Mouse (Mus musculus) layer of hippocampus, postnatal 10 days (tissue): ENCODE data around the gene Ddx52. TPM values are rescaled to one million over a fixed set of nuclear protein-coding genes. Genes with fewer than 3 reads are reported as not detected.

ENCODE experiments used
- DNase-seq, 2 experiments: peaks; one replicate each; pipeline ENCODE4 v3.0.0; 2021; ENCODE audit warnings: low spot score in 2 of 2
- total RNA-seq, 2 experiments: library from RNA; stranded (reverse); gene quantifications; 2 replicates each; pipeline ENCODE4 v1.2.3; 2021

Gene Ddx52
- total RNA-seq, 2 experiments from 2014 or later, result 12.1 to 12.7 TPM

DNA sequence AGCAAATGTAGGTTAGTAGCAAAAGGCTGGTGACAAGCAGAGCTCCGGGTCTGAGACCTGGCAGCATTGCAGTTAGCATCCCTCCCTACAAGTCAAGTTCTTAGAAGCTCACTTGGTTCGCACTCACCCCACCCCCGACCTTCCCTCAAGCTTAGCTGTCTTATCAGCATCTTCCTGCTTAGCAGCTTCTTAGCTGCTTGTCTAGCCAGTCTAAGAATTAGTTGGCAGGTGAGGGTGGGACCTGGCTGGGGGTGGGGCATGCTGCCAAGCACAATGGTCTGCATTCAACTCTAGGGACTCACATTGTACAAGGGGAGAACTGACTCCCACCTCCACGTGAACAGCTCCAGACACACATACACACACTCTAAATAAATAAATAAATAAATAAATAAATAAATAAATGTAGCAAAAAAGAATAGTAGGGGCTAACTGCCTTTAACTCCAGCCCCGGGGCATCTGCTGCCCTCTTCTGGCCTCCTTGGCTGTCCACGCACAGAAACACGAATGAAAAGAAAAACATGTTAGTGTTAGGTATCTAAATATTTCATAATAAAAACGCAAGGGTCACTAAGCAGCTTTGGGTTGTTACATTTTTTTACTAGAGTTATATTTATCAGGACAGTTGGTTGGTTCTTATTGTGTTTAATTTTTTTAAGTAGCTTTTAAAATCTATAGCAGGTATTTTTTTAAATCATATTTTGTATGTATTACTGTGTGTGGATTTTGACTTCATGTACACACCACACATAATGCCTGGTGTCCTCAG, 25.8 kb downstream of the Ddx52 start:
- no peak for DNase-seq

DNA sequence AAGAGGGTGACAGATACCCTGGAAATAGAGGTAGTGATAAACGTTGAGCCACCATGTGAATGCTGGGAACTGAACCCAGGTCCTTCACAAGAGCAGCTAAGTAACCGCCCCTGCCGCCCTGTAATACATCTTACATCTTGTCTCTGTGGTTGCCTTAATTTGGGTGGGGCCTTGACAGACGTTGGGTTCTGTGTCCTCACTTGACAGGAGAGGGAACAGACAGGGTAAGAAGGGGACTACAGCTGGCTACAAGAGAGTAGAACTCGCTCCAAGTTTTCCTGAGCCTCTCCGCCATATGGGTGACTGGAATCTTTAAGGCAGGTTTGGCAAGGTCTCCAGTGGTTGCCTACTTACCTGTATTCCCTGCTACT, 26.3 kb downstream of the Ddx52 start:
- DNase-seq, result no peak

DNA sequence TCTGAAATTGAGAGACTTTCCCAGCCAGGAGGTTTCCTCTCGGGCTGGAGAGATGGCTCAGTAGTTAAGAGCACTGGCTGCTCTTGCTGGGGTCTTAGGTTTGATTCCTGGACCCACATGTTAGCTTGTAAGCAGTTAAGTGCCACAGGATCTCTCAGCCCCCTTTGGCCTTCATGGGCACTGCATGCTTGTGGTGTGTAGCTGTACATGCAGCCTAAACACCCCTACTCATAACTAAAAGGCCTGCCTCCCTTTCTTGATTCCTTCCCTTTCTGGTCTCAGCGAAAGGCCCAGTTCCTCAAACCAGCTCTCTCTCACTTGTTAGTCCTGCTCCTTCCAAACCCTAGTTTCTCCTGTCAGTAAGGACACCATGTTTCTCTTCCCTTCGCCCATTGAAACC, 27.2 kb downstream of the Ddx52 start:
- no peak for DNase-seq

DNA sequence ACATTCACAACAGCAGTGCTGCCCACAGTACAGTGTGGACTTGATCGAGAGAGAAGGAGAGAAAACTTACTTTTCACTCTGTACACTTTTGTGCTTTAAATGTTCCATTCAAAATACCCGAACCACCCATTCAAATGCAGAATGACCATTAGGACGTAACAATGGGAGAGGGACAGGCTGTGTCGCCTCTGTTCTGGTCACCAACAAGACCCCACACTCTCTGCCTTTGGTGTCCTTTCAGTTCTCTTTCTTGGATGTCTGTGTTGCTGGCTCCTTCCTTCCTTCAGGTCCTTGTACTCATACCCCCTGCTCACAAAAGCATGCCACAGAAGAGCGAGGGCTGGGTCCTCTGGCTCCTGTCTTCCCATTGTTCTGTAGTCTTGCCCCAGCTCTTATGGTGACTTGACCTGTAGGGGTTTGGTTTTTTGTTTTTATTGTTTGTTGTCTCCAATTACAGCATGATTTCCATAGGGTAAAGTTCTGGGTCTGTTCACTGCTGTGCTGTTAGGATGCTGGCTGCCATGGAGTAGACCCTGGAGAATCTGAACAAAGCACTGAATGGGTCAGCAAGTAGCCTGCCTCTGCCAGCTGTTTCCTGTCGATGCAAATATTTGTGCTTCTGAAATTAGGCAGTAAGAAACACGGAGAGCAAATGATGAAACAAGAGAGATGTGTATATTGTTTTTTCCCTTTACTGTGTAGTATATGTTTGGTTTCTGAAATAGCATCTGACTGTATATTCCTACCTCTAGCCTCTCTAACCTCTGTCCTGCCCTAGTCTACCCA, 32.9 kb downstream of the Ddx52 start:
- DNase-seq, result no peak

DNA sequence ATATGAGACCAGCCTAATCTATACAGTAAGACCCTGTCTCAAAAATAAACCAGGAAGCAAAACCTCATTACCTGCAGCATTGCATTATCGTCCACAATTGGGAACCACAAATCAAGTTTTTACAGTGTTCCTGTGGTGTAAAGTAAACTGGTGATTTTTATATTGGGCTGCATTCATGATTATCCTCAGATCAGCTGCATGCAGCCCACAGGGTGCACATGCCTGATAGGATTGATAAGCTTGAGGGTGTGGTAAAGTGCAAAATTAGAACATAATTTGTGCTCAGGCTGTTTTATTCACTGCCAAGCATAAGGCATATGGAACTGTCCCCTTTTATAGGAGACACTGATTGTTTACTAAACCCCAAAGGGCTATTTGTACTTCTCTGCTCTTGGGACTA, 33.6 kb downstream of the Ddx52 start:
- no peak for DNase-seq

DNA sequence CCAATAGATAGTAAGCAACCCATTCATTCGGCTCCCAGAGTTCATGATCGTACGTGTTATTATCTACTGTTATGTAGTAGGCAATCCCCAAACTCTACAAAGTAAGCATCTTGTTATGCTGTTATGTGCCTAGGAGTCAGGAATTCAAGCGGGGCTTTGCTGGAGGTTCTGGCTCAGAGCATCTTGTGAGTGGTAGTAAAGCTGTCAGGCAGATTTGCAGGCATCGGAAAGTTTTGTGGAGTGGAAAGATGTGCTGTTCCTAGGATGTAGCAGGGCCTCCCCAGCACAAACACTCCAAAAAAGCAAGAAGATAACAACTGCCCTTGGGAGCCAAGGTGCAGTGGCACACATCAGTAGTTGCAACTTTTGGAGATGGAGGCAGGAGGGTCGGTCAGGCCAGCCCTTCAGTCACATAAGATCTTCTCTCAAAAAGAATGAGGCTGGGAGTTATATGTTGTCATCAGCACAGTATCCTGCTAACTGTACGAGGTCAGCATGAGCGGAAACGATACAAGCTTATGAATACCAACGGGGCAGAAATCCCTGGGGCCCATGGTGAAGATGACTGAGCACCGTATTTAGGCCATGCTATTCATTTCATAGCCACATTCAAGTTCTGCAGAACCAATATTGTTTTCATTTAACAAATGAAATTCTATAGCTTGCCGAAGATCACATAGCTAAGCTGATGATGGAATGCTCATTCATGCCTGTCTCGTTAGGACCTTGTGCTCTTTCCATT, 34.5 kb downstream of the Ddx52 start:
- no peak for DNase-seq

DNA sequence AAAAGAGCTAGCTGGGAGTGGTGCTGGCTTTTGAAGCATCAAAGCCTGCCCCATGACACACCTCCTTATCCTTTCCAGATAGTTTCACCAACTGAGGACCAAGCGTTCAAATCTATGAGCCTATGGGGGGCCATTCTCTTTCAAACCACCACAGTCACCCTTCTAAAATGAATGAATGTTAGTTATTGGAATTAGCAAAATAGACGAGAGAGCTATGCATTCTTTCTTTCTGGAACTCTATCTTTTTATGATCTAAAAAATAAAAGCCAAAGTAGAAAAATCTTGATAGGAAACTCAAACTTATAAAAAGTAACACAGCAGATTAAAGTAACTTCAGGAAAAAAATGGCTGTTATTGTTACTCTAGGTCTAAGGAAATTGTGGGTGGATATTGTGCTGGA, 35.9 kb downstream of the Ddx52 start:
- DNase-seq, result no peak

DNA sequence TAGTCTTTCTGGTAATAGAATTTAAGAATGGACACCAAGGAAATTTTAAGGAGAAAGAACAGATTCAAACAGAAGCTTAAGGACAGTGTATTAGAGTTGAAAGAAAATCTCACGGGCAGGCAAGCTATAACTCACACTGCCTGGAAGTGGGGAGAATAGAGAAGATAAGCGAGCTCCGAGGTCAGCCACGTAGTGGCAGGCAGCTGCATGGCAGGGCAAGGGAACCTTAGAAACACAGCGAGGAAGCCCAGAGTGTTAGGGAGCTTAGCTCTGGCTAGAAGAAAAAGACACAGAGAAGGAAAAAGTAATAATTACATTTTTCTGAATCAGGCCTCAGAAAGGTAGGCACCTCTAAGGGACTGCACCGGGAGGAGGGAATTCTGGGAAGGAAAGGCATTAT, 38.1 kb downstream of the Ddx52 start:
- DNase-seq, result no peak

DNA sequence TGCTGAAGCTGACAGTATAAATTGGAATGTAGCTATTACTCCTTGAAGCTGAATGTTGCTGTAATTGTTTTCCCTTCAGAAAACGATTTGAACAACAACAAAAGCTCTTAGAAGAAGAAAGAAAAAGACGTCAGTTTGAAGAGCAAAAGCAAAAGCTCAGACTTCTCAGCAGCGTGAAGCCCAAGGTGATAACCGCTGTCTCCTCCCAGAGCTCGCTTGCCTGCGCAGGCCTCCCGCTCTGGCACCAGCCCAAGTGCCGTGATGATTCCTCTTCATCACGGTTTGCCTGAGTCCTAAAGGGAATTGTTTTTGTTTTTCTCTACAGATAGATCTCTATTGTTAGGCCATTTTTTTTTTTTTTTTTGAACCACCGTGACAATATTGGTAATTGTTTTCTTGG, 39.5 kb downstream of the Ddx52 start:
- no peak for DNase-seq

DNA sequence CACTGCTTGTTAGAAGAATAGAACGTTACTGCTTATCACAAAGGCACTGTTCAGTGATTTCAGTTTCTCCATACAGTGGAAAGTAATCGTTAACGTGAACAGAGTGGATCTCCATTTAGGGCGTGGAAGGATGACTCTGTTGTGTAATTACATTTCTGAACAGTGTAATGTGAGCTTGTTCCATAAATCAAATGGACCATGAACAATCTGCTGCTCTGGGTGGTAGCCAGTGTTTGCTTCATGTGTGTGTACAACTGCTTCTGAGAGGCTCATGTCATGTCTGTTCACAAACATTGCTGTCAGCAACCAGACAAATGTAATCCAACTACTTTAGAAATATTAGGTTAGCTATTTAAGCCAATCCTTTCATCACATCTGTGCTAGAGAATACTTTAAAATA, 49.8 kb downstream of the Ddx52 start:
- DNase-seq, result no peak

DNA sequence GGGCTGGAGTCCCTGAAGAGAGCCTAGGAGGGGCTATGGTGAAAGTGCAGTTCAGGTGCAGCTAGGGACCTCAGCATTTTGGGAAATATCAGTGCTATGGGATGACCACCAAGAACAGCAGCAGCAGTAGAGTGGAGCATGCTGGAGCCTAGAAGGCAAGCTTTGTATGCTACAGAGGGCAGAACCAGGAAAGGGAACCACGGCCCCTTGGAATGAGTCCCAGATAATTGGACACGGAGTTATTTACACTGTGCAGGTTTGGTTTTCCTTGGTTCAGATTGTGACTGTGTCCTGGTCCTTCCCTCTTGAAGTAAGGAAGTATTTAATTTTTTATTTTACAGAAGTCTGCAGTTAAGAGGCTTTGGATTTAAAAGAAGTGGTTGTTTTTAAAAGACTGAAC, 51.6 kb downstream of the Ddx52 start:
- no peak for DNase-seq

DNA sequence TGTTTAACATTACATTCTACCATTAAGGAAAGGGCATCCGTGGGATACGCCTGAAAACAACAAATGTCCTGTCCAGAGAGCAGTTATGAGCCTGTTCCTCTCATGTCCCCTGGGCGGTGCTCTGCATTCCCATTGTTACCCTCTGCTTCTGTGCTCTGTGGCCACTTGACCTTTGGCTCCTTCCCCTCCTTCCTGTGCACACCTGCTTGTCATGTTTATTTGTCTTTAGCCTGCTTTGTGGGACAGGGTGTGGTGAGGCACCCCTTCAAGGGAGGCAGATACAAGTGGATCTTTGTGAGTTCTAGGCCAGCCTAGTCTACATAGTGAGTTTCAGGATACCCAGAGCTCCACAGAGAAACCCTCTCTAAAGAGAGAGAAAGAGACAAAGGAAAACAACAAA, 52.6 kb downstream of the Ddx52 start:
- no peak for DNase-seq

DNA sequence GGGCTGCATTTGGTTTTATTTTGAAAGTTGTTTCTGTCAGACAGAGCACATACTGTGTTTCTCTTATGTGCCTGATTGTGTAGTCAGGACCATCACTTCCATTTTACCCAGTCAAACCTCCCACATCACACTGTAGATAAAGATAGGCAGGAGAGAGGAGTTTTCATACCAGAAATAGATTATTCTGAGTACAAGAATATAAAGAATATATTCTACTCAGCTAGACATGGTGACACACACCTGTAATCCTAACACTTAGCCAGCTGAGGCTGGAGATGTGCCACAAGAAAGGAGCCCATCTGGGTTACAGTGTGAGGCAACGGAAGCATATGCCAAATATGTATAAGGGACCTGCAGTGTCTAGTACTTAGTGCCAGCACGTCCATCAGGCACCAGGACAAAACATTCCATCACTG, 53.7 kb downstream of the Ddx52 start:
- DNase-seq, result no peak

DNA sequence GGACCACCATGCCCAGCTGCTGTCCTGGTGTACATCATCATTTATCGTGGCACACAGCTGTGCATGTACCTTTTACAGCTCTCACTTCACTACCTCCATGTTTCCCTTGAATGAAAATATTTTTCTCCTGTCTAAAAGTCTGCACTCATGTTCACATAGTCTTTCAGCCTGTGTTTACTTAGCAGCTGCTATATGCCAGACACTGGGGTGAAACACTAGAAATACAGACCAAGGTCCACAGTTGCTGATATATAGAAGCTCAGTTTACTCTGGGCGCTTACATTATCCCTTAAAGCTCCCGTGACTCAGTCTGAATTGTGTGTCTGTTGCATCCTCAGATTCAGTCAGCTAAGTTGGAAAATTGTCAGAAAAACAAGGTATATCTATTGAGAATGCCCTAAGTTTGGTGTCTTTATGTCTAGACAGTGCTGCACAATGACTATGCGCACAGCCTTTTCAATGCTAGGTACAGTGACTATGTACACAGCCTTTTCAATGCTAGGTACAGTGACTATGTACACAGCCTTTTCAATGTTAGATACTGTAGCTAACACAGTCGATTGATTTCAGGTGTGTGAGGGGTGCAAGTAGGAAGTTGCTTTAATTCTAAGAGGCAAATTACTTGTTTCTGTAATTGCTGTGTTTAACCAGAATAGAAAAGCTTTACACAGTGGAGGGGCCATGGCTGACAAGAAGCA, 55.5 kb downstream of the Ddx52 start:
- no peak for DNase-seq

DNA sequence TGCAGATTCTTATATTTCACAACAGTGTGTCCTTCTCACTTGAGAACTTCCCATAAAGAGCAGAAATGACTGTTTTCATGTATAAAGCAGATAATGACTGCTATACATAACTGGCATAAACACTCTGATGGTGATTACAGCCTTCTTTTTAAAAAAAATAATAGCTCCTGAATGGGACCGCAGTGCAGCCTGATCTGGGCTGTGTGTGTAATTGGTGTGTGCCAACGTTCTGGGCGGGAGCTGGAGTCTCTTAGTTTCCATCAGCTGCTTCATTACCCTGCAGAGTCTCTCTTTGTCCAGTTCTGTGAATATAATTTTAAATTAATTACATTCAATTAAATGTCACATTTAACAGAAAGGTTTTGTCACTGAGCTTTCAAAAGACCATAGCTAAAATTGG, 57.1 kb downstream of the Ddx52 start:
- no peak for DNase-seq

DNA sequence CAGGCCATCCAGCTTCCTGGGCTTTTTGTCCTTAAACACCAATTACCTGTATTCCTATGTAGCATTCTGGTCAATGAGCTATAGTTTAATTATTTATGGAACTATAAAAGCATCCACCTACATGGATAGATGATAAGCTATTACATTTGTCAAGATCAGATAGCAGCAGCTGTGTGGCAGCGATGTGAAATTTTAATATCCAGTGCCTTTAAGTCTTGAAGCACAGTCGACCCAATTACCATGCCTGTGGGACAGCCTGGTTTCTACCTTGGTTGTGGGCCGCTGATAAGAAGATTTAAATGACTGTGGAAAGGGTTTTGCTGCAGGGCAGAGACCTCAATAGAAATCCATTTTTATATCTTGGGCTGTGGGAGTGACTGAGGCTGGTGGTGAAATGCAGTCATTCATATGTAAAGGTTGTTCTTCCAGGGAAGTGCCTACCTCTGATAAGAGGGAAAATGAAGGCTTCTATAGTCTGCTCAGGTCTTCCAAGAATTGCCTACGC, 57.6 kb downstream of the Ddx52 start:
- DNase-seq, result no peak

DNA sequence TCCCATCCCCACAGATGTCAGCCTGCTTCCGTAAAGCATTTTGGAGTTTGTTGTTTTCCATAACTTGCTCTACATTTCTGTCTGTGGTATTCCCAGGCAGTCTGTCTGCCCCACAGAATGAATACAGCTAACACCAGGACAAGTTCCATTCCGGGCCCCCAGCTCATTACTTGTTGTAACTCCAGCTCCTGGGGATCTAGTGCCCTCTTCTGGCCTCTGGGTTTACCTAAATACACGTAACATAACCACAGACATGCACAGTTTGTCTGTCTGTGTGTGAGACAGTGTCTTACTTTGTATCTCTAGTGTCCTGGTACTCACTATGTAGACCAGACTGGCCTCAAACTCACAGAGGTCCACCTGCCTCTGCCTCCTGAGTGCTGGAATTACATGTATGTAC, 59.4 kb downstream of the Ddx52 start:
- no peak for DNase-seq

DNA sequence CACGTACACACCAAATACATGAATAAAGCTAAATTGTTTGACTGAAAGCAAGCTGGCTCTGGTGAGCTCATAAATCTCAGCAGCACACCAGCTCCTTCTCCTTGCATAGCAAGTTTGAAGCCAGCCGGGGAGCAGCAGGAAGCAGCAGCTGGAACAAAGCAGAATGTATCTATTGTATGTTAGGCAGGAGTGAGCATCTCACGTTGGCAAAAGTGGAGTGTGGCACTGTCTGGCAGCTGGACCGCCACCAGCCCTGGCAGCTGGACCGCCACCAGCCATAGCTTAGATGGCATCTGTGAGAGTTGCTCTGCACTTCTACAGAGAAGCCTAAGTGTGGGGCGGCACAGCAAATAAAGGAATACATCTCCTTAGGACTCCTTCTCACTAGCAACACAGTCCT, 62.1 kb downstream of the Ddx52 start:
- DNase-seq, result peak in 1 of 2 experiments; percentile 26

DNA sequence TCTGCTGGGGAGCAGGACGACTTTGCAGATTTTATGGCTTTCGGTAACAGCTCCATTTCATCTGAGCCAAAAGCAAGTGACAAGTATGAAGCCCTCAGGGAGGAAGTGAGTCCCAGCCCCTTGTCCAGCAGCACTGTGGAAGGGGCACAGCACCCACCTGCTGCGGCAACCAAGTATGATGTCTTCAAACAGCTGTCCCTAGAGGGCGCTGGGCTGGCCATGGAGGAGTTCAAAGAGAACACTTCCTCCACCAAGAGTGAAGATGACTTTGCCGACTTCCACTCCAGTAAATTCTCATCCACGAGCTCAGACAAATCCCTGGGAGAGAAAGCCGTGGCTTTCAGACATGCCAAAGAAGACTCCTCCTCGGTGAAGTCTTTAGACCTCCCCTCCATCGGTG, 67.1 kb downstream of the Ddx52 start:
- DNase-seq, result peak in 1 of 2 experiments; percentile 25

DNA sequence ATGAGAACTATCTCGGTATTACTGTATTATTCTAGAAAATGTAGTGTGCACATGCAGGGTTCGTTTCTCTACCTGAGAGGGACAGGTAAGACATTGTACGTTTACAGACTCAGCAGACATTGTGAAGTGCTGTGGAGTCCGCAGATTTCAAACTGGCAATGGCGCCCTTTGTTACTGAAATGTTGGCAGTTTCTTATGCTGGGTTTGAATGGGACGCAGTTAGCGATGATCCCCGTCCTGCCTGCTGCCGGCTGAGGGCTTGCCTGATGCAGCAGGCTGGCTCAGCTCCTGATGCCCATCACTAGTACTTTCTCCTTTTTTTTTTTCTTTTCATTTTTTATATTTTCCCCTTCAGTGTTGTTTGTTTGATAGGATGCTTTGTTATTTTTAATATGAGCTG, 68.5 kb downstream of the Ddx52 start:
- DNase-seq, result no peak

DNA sequence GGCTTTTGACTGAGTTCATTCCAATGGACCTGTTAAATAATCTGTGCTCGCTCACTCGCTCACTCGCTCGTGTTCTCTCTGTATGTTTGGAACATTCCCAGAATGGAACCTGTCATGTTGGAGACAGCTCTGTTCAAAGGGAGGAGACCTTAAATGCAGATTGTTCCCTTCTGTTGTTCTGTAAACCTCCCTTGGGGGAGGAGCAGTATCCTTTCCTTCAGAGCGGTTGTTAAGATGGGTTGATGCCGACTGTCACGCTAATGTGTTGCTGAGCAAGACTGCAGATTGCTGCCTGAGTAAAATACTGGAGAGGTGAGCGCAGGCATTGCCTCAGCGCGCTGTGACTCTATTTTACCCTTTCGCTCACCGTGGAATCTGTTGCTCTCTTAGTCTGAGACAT, 69.2 kb downstream of the Ddx52 start:
- peak in 1 of 2 experiments; percentile 33 for DNase-seq
